Mouse (Mus musculus): ENCODE measurements around the gene Lias.

DNA sequence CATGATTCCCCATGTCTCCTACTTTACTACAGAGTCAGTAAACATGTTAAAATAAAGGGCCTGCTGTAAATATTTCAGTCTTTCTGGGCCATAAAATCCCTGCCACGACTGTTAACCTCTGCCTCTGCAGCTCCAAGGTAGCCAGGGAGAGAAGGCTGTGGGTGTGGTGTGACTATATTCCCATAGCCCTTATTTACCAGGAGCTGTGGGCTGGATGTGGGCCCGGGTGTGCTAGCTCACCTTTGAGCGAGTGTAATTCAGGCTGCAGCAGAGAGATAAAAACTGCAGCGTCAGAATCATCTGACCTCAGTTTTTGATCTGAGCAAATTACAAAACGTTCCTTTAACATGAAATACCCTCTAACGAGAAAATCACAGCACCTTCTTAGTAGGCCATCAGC is 29.5 kb downstream of the Lias start:
- TF ChIP-seq CTCF (IDR thresholded peaks at IDR 0.05; ENCODE audit: borderline replicate concordance, extremely low read depth, insufficient read depth, insufficient read length) (no peak), POLR2A (IDR thresholded peaks at IDR 0.05; ENCODE audit: borderline replicate concordance, extremely low read depth, insufficient read depth, insufficient read length, poor library complexity, severe bottlenecking) (no peak)
